Mouse (Mus musculus) cerebellum, adult 2 months (tissue): ENCODE data around the gene Tmem164.

ENCODE experiments used
- CTCF ChIP-seq: fragments of 200-500 bp; IDR thresholded peaks from 2 replicates; pipeline ENCODE4 v1.5.1; 2011; ENCODE audit warnings: low read depth, mild to moderate bottlenecking, control low read depth, low read length, moderate library complexity, borderline replicate concordance; ENCODE audit not compliant: insufficient read depth
- POLR2A ChIP-seq: fragments of 200-500 bp; IDR thresholded peaks from 2 replicates; pipeline ENCODE4 v1.6.1; 2011; ENCODE audit warnings: low read length, control low read depth, borderline replicate concordance; ENCODE audit not compliant: insufficient read depth

DNA sequence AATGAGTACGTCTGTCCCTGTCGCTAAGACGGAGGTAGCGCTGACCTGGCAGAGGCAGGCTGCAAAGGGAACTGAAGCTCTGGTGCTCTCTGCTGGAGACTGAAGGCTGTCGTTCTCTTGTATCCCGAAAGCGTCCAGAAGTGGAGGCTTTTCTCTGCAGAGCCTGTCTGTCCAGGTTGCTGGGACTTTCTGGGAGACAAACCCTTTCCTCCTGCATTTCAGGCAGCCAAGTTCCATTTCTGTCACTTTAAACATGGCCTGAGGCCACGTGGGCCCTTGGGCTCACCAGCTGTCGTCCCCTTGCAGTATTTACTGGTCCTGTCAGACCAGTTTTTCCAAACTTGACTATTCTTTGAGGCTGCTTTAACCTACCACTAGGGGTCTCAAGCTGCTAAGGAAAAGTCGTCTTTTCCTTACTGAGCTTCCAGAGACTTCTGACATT, 125.4 kb downstream of the Tmem164 start:
- no peak for TF ChIP-seq POLR2A
- peak; percentile 59 for TF ChIP-seq CTCF
